In genomic region chr5:120114361-120114760, GRCm38 (mm10) we compare ENCODE assay signal across 27 mouse cellular contexts.
"Had no signal": no experiment of that assay in that cellular context is flagged by ENCODE, and none has a peak within 500 bp of the region (broad histone marks: within the 10 kb centered on the region; RNA-seq: fewer than 3 reads in every experiment).

No protein-coding gene starts in this region.

- H3K4me3 ChIP-seq: heart, adult 2 months; hindbrain, embryonic 10.5 days; hindbrain, embryonic 12.5 days; intestine, embryonic 15.5 days; kidney, embryonic 15.5 days; limb, embryonic 13.5 days; limb, embryonic 15.5 days; liver, embryonic 12.5 days had no signal

- H3K9ac ChIP-seq: hindbrain, embryonic 12.5 days; hindbrain, embryonic 14.5 days; intestine, embryonic 15.5 days; kidney, embryonic 15.5 days; limb, embryonic 13.5 days; limb, embryonic 15.5 days; liver, embryonic 12.5 days; liver, embryonic 14.5 days had no signal

- H3K9me3 ChIP-seq: hindbrain, embryonic 10.5 days; hindbrain, embryonic 12.5 days; intestine, embryonic 15.5 days; kidney, embryonic 15.5 days; limb, embryonic 13.5 days; limb, embryonic 15.5 days; liver, embryonic 12.5 days had no signal

- H3K4me2 ChIP-seq: heart, embryonic 11.5 days; hindbrain, embryonic 12.5 days; hindbrain, embryonic 14.5 days; intestine, embryonic 15.5 days; kidney, embryonic 15.5 days; limb, embryonic 13.5 days; limb, embryonic 15.5 days; liver, embryonic 12.5 days had no signal

- DNase-seq: gastrocnemius, postnatal 14 days; gastrocnemius, postnatal 36 days; heart, adult 11 months; heart, adult 2 months; heart, postnatal 10 days; heart, postnatal 4 days; kidney, adult 18-20 months; kidney, adult 9 months; kidney, postnatal 14 days; kidney, postnatal 36 days; layer of hippocampus, adult 9-11 months; layer of hippocampus, postnatal 36 days; left cerebral cortex, postnatal 4 days had no signal

- H3K27ac ChIP-seq: heart, adult 2 months; hindbrain, embryonic 10.5 days; hindbrain, embryonic 12.5 days; hindbrain, embryonic 14.5 days; intestine, embryonic 15.5 days; kidney, embryonic 15.5 days; kidney, postnatal 0 days; limb, embryonic 13.5 days; limb, embryonic 15.5 days; liver, embryonic 12.5 days; liver, embryonic 14.5 days had no signal

- ATAC-seq: hindbrain, embryonic 16.5 days; inflammation-experienced regulatory T-cells, adult 6 months; intestine, embryonic 15.5 days; intestine, postnatal 0 days; liver, embryonic 12.5 days had no signal

- H3K27me3 ChIP-seq: intestine, embryonic 15.5 days; limb, embryonic 13.5 days; limb, embryonic 15.5 days had no signal
